Mouse (Mus musculus) gastrocnemius, adult 2 months (tissue): ENCODE measurements around the gene Mrpl33. TPM values are rescaled to one million over a fixed set of nuclear protein-coding genes. Genes with fewer than 3 reads are reported as not detected.

Experiments used
- DNase-seq: peaks from one replicate; pipeline ENCODE4 v3.0.0; 2022
- H3K27ac ChIP-seq: fragments of 200-600 bp; 2 replicates; pipeline ENCODE4 v1.8.1; 2022; ENCODE audit warnings: mild to moderate bottlenecking
- H3K4me3 ChIP-seq: fragments of 200-600 bp; 2 replicates; pipeline ENCODE4 v1.8.1; 2022; ENCODE audit warnings: mild to moderate bottlenecking, moderate library complexity
- CTCF ChIP-seq: fragments of 200-600 bp; IDR thresholded peaks from 2 replicates; pipeline ENCODE4 v1.8.1; 2022; ENCODE audit warnings: antibody characterized with exemption, mild to moderate bottlenecking, moderate library complexity
- intact Hi-C: fragments of 180-260 bp; cut with DNase I; formaldehyde crosslinking; loops from one replicate; pipeline ENCODE4 v1.15.1; 2025
- total RNA-seq, 2 experiments: library from RNA; stranded (reverse); gene quantifications; 2 replicates each; pipeline ENCODE4 v1.2.3; 2021

Mrpl33 gene
- total RNA-seq, 2 experiments from 2014 or later = 221 to 296 TPM

GRCm38 (mm10) chr5:31599161-31599560 is 2.4 kb downstream of the Mrpl33 start:
- intact Hi-C loops = no loop called here
- DNase-seq = no peak
- Histone ChIP-seq H3K27ac (no peak overlapping the region), H3K4me3 (no peak overlapping the region)
- peak; percentile 33 for TF ChIP-seq CTCF

- Histone ChIP-seq H3K27ac (no peak overlapping the region), H3K4me3 (no peak overlapping the region)
- DNase-seq = no peak
- intact Hi-C loops = no loop called here
- no peak for TF ChIP-seq CTCF
Measured at GRCm38 (mm10) chr5:31601162-31601722, 4.5 kb downstream of the Mrpl33 start.

GRCm38 (mm10) chr5:31602377-31602776 is 5.6 kb downstream of the Mrpl33 start:
- no peak overlapping the region for H3K4me3 ChIP-seq
- intact Hi-C loops = no loop called here
- TF ChIP-seq CTCF = no peak
- DNase-seq = peak; percentile 81
- peak overlapping the region; percentile 76 for H3K27ac ChIP-seq

DNA sequence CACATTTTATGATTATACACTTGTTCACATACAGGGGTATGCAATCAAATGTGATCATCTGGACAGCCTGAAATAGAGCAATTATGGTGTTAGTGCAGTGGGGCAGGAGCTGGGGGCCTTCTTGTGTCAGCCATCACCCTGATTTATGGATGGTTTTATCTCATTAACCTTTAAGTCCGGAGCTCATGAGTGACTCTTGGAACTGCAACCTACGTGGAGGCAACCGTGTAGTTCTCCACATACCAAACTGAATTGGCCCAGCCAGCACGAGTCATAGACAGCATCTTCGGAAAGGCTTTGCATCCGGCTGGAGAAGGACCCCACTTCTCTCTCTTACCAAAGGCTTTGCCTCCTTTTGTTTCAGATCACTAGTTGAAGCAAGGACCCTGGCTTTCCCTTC is 7.0 kb downstream of the Mrpl33 start:
- intact Hi-C loops = no loop called here
- Histone ChIP-seq H3K27ac (no peak overlapping the region), H3K4me3 (no peak overlapping the region)
- no peak for TF ChIP-seq CTCF
- DNase-seq = no peak

DNA sequence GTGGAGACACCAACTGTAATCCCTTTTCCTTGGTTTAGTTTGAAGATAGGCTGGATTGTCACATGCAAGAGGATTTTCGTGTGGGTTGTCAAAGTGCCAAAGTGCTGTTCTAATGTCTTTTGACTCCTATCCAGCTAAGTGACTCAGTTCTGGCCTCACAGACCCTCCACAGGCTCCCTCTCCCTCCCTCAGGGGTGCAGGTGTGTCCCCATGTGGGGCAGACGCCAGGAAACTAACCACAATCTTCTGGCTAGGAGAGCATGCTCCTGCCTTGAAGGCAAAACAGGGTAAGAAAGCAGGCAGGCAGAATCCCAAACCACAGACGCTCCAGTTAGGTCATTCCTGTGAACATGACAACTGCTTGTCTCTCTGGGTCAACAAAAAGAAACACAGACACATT is 9.4 kb downstream of the Mrpl33 start:
- no peak for TF ChIP-seq CTCF
- H3K27ac ChIP-seq = peak overlapping the region; percentile 80
- intact Hi-C loops = no loop called here
- no peak overlapping the region for H3K4me3 ChIP-seq
- peak; percentile 87 for DNase-seq

DNA sequence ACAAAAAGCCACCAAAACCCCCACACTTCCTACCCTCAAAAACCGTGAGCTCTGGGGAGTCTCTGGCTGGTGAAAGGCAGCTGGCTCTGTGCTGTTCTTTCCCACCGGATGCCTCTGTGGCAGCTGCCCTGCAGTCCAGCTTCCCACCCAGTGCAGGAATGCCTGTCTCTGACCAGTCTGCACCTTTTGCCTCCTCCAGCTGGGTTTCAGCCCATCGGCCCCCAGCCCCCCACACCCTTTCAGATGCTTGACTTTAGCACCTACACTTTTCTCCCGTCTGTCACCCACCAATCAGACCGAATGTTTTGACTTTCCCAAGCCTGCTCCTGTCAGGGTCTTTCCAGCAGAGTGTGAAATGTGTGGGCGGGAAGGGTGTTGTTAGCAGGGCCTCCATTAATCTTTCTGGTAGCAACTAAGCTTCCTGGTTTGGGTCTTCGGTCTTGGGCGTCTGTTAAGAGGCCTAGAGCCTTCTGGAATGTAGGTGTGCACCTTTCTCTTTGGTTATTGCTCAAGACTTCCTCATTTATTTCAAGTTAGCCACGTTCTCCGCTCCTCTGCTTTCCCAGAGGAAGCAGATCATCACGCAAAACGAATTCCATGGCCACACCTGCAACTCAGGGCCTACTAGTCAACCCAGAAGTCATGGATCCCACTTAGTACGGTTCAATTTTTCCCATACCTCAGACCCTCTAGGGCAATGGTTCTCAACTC is 13.8 kb downstream of the Mrpl33 start:
- Histone ChIP-seq H3K4me3 (no peak overlapping the region), H3K27ac (no peak overlapping the region)
- no peak for TF ChIP-seq CTCF
- DNase-seq = no peak
- intact Hi-C loops = loop anchor here (5.0 kb wide), 1 partner anchor 527 kb away; the partner anchor contains the start of gene Fosl2

DNA sequence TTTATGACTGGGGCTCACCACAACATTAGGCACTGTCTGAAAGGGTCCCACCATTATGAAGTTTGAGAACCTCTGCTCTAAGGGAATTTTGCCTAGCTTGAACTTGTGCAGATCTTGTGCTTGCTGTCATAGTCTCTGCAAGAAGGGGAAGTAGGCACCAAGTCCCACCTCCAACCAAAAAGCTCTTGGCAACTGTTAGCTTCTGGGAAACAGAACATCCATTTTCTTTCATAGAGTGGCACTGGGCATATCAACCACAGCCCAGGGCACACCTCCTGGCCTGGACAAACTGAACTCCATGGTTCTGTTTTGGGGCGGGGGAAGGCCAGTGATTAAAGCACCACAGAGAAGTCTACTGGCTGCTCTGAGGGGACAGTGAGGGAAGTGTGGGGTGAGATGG is 14.5 kb downstream of the Mrpl33 start:
- intact Hi-C loops = loop anchor here (5.0 kb wide), 1 partner anchor 526 kb away; the partner anchor contains the start of gene Fosl2
- H3K4me3 ChIP-seq = no peak overlapping the region
- DNase-seq = no peak
- no peak overlapping the region for H3K27ac ChIP-seq
- TF ChIP-seq CTCF = no peak

GRCm38 (mm10) chr5:31613852-31614286 is 17.1 kb downstream of the Mrpl33 start:
- peak; percentile 92 for DNase-seq
- peak; percentile 71 for TF ChIP-seq CTCF
- intact Hi-C loops = loop anchor here (2.0 to 5.0 kb wide), 2 partner anchors 51 to 523 kb away; partner anchors contain the start of gene Fosl2

GRCm38 (mm10) chr5:31614339-31615025 is 17.7 kb downstream of the Mrpl33 start:
- no peak for DNase-seq
- intact Hi-C loops = loop anchor here (5.0 kb wide), 1 partner anchor 523 kb away; the partner anchor contains the start of gene Fosl2
- Histone ChIP-seq H3K27ac (peak overlapping the region; percentile 97), H3K4me3 (peak overlapping the region; percentile 82)
- no peak for TF ChIP-seq CTCF

More at GRCm38 (mm10) chr5:31613852-31614286, 17.1 kb downstream of the Mrpl33 start:
- Histone ChIP-seq H3K4me3 (peak overlapping the region; percentile 82), H3K27ac (peak overlapping the region; percentile 97)

DNA sequence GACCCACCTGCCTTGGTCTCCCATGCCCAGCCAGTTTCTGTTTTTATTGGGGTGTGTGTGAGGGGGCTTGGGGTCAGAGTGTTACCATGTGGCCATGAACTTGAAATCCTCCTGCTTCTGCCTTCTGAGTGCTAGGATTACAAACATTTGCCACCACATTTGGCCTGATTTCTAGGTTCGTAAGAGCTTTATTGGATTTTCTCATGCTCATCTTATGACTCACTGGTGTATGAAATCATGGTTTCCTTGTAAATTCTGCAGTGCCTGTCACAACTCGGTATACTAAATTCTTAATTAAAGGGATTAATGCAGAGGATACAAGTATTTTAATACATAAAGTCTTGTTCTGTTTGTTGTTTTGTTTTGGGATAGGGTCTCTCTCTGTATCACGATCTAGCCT is 23.6 kb downstream of the Mrpl33 start:
- TF ChIP-seq CTCF = no peak
- no peak for DNase-seq
- intact Hi-C loops = no loop called here
- H3K4me3 ChIP-seq = no peak overlapping the region
- H3K27ac ChIP-seq = no peak overlapping the region

DNA sequence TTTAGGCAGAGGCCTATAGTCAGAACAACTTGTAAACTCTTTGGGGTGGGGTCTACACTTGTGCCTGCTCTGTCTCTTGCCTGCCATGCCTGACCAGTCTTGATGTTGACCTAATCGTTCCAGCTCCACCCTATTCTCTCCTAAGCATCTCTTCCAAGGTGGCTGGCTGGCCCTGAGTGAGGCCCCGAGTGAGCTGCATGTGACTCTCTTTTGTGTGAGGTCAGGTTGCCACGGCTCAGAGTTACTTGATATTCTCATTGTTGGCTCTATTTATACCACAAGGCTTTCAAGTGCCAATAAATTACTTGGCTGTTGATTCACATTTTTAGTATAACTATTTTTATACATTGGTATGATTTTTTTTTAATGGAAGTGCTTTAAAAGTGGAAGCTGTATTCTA is 30.4 kb downstream of the Mrpl33 start:
- H3K27ac ChIP-seq = peak overlapping the region; percentile 56
- no peak for DNase-seq

GRCm38 (mm10) chr5:31627562-31628526 is 31.1 kb downstream of the Mrpl33 start:
- DNase-seq = no peak
- intact Hi-C loops = no loop called here
- Histone ChIP-seq H3K4me3 (no peak overlapping the region), H3K27ac (peak overlapping the region; percentile 48)
- no peak for TF ChIP-seq CTCF

More for the DNA sequence above, 30.4 kb downstream of the Mrpl33 start:
- H3K4me3 ChIP-seq = no peak overlapping the region
- intact Hi-C loops = no loop called here
- no peak for TF ChIP-seq CTCF
